Comparison of ENCODE assay signal across 8 mouse cellular contexts in genomic region chr12:31271361-31272011, GRCm38 (mm10). TPM values are rescaled to one million over a fixed set of nuclear protein-coding genes. Genes with fewer than 3 reads are reported as not detected.
DNase-seq lines count a peak whose midpoint lies in the region; ATAC-seq and TF ChIP-seq lines count a peak whose summit lies in the region.

No protein-coding gene starts in this region.

- DNase-seq in ovary, postnatal 36 days (ENCODE audit: low spot score), result peak; percentile 52
- no peak for DNase-seq in ovary, postnatal 10 days (ENCODE audit: low spot score)
- no peak for DNase-seq in cerebellum, adult 9-10 months
- no peak for DNase-seq in gastrocnemius, postnatal 25 days
- DNase-seq in gastrocnemius, adult 8-10 months (ENCODE audit: low spot score in 2 of 2), result no peak

- H3K4me2 ChIP-seq in kidney, embryonic 15.5 days, result peak overlapping the region; percentile 53
- peak overlapping the region; percentile 18; the same call in 1 of the 2 replicates for H3K4me2 ChIP-seq in neural tube, embryonic 12.5 days (replicated peaks)

- TF ChIP-seq POLR2A in embryonic fibroblast, embryonic 13.5 days (IDR thresholded peaks at IDR 0.05; ENCODE audit: low read depth, low read length), result no peak

- ATAC-seq in kidney, embryonic 15.5 days (replicated peaks; ENCODE audit: low FRiP score), result peak; percentile 68
- ATAC-seq in neural tube, embryonic 12.5 days (ENCODE audit: low FRiP score, low read depth), result no peak; the same call in 1 of the 2 replicates

- no peak overlapping the region for H3K4me3 ChIP-seq in embryonic fibroblast, embryonic 13.5 days (ENCODE audit: insufficient read depth, low read length)
- H3K4me3 ChIP-seq in kidney, embryonic 15.5 days (replicated peaks), result peak overlapping the region; percentile 16
- no peak overlapping the region for H3K4me3 ChIP-seq in neural tube, embryonic 12.5 days

- H3K36me3 ChIP-seq in kidney, embryonic 15.5 days, result peaks cover 76% of the 10 kb centered on the region
- no peaks in the 10 kb centered on the region for H3K36me3 ChIP-seq in neural tube, embryonic 12.5 days

- H3K4me1 ChIP-seq in embryonic fibroblast, embryonic 13.5 days (ENCODE audit: control insufficient read depth, insufficient read depth, low read length), result peaks cover 19% of the 10 kb centered on the region
- peaks cover 76% of the 10 kb centered on the region for H3K4me1 ChIP-seq in kidney, embryonic 15.5 days
- H3K4me1 ChIP-seq in neural tube, embryonic 12.5 days, result peaks cover 15% of the 10 kb centered on the region

- no peaks in the 10 kb centered on the region for H3K27me3 ChIP-seq in kidney, embryonic 15.5 days
- H3K27me3 ChIP-seq in neural tube, embryonic 12.5 days (replicated peaks), result peaks cover 13% of the 10 kb centered on the region

- no peak overlapping the region for H3K9ac ChIP-seq in kidney, embryonic 15.5 days
- H3K9ac ChIP-seq in neural tube, embryonic 12.5 days, result no peak overlapping the region

- 9% methylated on average over 16 of the region's 16 CpGs for WGBS in kidney, embryonic 15.5 days
- WGBS in neural tube, embryonic 12.5 days, result 48% methylated on average over 16 of the region's 16 CpGs

- TF ChIP-seq CTCF in embryonic fibroblast, embryonic 13.5 days (IDR thresholded peaks at IDR 0.05; ENCODE audit: borderline replicate concordance, insufficient read depth, low read length), result no peak

- peak overlapping the region; percentile 96 for H3K27ac ChIP-seq in embryonic fibroblast, embryonic 13.5 days (ENCODE audit: insufficient read depth, low read length)
- peak overlapping the region; percentile 86 for H3K27ac ChIP-seq in kidney, embryonic 15.5 days
- H3K27ac ChIP-seq in neural tube, embryonic 12.5 days, result no peak overlapping the region

- H3K9me3 ChIP-seq in kidney, embryonic 15.5 days (replicated peaks), result no peaks in the 10 kb centered on the region
- H3K9me3 ChIP-seq in neural tube, embryonic 12.5 days, result no peaks in the 10 kb centered on the region

RNA-seq across cellular contexts. Expression of gene Lamb1, which starts 6.5 kb away (rescaled TPM):
- 219 and 222 TPM in 2 replicates for polyA plus RNA-seq in embryonic fibroblast, embryonic 13.5 days (2011; ENCODE audit: insufficient read length, low read depth, missing spikeins)
- polyA plus RNA-seq in kidney, embryonic 15.5 days (2015; fragmentation: Nextera tagmentation; extraction: Ambion mirVana), result 134 and 144 TPM in 2 replicates
- polyA plus RNA-seq in neural tube, embryonic 12.5 days (2016; fragmentation: Nextera tagmentation; extraction: Ambion mirVana), result 34.1 and 39.4 TPM in 2 replicates
- 10 to 100 TPM; 31.7 to 32.2 TPM for total RNA-seq in gastrocnemius, postnatal 25 days (2021)
- 10 to 100 TPM in 1 of 4 experiments, 1 to 10 TPM in 3; 6.6 to 10.9 (median 9.1) TPM for total RNA-seq in gastrocnemius, adult 8-10 months (2022)

RNA-seq across cellular contexts. Expression of gene Gm6993, which starts 30.9 kb away (rescaled TPM):
- polyA plus RNA-seq in embryonic fibroblast, embryonic 13.5 days (2011; ENCODE audit: insufficient read length, low read depth, missing spikeins), result not detected in 2 replicates
- not detected in 2 replicates for polyA plus RNA-seq in kidney, embryonic 15.5 days (2015; fragmentation: Nextera tagmentation; extraction: Ambion mirVana)
- polyA plus RNA-seq in neural tube, embryonic 12.5 days (2016; fragmentation: Nextera tagmentation; extraction: Ambion mirVana), result not detected in 2 replicates
- total RNA-seq in gastrocnemius, postnatal 25 days (2021), result not detected
- not detected for total RNA-seq in gastrocnemius, adult 8-10 months (2022)
